Mouse (Mus musculus): Measurements from ENCODE around the gene Calml4.
"Not testable (repeated sequence)": the region's sequence is repeated elsewhere in the genome, so short reads cannot be mapped to it uniquely, and the experiment has no call there.

Gene Calml4

DNA sequence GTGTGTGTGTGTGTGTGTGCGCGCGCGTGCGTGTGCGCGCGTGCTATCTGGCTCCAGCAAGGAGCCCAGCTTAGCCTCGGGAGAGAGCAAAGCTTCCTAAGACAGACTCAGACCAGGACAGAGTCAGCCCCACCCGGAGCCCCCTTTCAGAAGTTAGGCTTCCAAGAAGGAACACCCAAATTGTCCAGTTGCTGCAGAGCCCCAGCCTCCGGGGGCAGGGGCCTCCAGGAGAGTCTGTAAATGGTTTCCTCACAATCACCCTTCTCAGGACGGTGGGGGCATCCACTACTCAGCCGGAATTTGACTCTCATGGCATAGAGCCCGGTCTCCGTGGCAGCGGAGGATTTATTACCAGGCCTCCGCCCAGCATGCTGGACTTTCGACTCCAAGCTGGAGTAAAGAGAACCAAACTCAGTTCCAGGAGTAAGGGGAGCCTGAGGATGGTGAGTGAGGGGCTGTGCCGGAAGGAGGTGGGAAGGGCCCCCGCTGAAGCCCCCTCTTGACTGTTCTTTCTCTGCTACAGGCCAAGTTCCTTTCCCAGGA, at the start of gene Calml4:
Gene Calml4 (plus strand): TSS at position 362 of the 543 bp plus-strand sequence.
- no peak for DNase-seq (ENCODE audit: low read depth in 1 of 2, low spot score in 2 of 2)

DNA sequence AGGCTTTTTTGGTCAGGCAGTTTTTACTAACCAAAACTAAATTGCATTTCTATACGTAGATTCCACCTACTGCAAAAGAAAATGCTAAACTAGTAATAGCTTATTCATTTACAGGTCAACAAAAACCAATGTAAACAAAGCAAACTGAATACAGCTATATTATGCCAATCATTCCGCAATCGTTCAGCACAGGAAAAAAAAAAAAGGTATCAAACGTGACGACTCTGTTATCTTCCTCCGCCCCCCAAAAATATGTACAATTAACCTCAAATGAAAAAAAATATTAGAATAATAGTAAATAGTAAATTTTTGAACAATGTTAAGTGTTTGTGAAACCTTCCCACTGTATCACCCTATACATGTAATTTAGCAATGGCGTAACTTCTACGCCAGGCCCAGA, 47.8 kb upstream of the Calml4 start:
- no peak for DNase-seq (ENCODE audit: low read depth in 1 of 2, low spot score in 2 of 2)

DNA sequence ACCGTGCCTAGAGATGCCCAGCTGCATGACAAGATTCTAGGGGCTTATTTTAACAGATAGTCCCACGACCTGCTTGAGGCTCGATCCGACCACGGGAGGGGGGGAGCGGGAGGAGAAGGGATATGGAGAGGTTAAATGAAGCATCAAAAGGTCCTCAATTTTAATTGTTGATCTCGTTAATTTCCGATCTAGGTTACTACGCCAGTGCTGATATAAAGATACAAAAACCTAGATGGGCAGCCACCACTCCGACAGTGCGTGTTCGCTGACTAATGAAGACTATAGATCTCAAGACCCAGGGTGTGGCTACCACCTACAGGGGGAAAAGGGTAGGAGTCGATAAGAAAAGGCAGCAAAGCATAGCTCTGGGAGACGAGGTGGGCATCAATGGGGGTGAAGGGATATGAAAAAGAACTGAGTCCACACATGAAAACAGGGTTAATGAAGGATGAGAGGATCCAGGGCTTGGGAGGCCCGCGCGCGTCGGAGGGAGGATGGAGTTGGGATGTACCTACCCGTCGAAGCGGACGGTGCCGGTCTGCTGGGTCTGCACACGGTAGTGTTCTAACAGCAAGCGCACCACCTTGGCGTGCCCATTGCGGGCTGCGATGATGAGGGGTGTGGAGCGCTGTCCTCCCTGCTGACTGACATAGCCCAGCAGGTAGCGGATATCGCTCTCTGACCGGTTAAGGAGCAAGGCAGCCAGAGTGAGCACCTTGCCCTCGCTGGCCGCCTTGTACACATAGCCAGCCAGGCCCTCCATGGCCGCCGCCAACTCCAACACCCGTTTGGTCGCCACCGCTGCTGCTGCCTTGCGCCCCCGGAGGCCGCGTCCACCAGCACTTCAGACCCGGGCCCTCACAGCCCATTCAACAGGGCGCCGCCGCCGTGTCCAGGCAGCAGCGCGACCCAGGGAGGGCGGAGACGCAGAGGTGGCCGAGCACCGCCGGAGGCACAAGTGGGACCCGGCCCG, 47.1 kb upstream of the Calml4 start:
- DNase-seq (ENCODE audit: low read depth in 1 of 2, low spot score in 2 of 2): no peak

DNA sequence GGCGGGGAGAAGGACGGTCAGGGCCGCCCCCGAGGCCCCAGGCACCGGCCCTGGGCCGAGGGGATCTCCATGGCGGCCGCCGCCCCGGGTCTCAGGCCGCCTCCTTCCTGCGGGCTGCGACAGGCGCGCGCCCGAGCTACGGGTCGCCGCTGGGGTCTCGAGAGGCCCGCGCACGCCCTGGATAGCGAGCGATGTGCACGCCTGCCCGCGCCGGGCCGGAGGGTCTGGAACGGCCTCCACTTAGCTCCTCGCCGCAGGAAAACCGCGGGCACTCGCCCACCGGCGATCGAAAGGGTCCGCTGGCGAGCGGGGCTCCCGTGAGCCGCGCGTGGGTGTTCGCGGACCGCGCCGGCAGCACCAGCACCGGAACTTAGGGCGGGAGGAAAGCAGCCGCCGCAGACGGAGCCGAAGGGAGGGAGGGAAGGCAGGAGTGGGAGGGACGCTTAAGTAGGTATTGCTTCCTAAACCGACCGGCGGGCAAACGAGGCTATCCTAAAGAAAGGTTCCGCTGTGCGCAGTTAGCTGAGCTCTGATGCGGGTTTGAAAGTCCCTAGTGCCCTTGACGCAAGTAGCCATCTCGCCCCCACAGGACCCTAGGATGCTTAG, 46.3 kb upstream of the Calml4 start, which contains the start of gene Fem1b:
Gene Fem1b (minus strand): TSS at position 419 of the 606 bp plus-strand sequence.
- peak; percentile 75 to 89 for DNase-seq (ENCODE audit: low read depth in 1 of 2, low spot score in 2 of 2)

DNA sequence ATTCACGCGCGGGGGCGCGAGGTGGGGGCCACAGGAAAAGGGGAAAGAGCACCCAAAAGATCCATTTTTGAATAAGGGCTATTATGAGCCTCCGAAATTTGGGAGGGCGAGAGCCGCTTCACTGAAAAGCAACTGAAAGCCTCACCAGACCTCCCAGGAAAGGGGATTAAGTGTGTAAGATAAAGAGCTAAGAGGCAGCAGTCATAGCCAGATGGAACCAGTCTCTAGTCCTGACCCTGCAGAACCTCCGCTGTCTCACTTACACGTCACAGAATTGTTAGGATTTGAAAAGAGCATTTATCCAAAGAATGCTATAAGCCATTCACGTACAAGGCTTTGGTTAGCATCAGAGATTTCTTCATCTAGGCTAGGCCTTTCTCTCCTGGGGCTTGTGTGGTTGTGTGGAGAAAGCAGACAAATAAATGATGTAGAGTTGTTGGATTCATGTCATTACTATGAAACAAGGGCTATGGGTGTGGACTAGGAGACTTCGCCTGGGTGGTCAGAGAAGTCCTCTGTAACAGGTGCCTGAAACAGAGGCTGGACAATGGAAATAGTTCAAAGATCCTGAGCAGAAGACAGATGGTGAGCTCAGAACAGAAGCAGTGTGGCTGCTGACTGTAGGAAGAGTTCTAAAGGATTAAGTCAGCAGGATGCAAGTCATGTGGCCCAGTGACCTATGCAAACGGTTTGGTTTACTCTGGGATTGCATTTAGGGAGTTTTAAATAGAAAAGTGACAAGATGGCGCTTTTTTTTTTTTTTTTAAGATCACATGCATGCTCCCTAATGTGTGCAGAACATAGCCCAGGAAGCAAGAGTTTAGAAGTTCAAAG, 45.4 kb upstream of the Calml4 start:
- no peak for DNase-seq (ENCODE audit: low read depth in 1 of 2, low spot score in 2 of 2)

DNA sequence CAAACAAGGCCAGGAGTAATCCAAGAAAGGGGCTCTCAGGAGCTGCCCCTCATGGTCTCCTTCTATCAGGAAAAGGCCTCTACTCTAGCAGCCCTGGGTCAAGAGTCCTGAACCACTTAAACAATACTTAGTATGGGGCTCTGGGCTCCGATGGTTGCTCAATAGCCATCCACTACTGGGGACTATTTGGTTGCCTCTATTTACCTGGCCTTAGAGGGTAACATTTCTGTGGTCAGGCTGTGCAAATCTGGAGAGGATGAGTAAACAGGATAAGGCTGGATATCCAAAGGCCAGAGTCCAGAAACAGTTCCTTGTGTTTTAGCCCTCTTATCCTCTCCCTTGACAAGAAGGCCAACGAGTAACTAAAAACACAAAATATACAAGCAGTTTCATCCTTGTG, 43.1 kb upstream of the Calml4 start:
- DNase-seq (ENCODE audit: low read depth in 1 of 2, low spot score in 2 of 2): no peak

DNA sequence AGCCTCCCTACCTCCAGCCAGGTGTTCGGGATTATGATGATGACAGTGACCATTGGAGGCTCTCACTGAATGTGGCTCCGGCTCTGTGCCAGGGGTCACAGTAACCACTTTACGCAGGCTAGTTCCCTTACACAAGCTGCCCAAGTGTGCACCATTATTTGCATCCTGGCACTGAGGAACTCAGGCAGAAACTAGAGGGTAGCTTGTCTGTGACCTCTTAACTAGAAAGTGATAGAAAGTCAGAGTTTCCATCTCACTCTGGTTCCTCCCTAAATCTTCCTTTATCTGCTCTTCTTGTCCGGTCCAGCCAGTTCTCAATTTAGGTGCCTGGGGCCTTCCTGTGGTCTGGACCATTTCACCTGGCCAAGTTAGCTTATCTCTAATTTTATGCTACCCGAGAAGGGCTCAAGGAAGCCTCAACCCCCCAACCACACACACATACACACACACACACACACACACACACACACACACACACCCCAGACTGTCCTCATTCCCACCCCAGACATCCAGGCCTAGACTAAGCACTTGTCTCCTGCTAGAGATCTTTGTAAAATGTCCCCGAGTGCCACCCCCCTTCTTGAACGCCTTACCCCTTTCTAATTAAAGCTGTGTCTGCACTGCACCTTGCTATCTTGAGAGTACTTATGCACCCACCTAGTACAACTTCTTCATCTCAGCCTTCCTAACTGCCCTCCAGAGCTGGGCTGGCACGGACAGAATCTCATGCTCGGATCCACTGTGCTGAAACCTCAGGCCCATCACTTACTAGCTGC, 41.4 kb upstream of the Calml4 start:
- DNase-seq (ENCODE audit: low read depth in 1 of 2, low spot score in 2 of 2): no peak

DNA sequence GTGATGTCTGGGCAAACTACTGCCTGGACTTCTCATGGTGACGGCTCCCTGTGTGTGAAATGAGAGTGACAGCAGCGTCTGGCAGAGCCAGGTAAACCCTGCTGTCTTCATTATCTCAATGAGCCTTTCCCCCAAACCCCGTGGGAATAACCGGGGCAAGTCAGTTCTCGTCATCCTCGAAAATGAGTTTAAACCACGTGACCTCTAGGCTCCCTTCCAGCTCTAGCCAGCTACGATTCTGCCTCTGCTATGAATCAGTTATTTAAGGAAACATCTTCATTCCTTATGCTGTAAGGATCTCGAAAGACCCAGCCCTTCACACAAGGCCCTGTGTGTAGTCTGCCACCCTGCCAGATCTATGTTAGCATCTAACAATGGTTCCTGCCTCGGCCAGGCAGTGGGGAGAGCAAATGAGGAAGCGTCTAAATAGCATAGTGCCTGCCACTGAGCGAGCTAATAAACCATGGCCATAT, 40.7 kb upstream of the Calml4 start:
- no peak for DNase-seq (ENCODE audit: low read depth in 1 of 2, low spot score in 2 of 2)

DNA sequence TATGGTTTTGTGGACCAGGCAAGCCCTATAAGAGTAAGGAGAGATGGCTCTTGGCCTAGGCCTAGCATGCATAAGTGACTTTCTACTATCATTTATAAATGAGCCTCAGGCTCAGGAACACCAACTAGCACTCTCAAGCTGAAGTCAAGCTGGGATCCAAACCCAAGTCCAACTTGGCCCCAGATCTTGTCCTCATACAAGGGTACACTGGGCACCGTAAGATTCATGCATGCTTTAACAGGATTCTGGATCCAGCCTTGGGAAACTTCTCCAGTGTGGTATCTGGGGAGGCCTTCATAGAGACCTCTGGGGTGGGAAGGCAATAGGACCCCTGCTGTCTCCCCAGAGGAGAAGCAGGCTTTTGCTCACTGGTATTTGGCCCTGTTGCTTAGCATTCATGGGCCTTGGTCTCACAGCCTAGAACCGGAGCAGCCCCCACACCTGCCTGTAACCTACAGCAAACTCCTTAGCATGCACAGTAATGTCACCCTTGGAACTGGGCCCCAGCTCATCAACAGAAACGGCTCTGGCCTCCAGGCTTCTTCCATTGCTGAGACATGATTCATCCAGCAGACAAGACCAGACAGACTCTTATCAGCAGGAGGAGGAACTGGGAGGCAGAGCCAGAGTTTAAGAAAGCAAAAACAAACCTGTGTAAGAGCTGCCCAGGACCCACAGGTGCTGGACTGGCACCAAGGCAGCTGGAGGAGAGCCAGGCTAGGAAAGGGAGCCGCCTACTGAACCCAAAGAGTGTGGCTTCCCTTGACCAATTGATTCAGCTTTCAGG, 39.9 kb upstream of the Calml4 start:
- no peak for DNase-seq (ENCODE audit: low read depth in 1 of 2, low spot score in 2 of 2)

DNA sequence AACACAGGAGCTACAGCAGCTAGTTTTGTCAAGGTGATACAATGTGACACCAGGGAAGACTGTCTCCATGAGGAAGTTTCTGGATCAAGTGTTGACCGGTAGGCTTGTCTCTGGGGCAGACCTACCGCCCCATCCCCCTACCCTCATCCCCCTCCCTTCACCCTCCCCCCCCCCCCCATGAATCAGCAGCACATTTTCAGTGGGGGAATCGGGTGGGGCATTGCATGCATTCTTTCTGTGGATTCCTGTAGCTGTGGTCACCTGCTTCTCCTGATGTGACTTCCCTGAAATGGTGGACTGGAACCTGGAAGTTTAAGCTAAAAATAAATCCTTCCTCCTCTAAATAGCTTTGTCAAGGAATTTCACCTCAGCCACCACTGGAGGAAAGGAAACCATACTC, 38.4 kb upstream of the Calml4 start:
- no peak for DNase-seq (ENCODE audit: low read depth in 1 of 2, low spot score in 2 of 2)

DNA sequence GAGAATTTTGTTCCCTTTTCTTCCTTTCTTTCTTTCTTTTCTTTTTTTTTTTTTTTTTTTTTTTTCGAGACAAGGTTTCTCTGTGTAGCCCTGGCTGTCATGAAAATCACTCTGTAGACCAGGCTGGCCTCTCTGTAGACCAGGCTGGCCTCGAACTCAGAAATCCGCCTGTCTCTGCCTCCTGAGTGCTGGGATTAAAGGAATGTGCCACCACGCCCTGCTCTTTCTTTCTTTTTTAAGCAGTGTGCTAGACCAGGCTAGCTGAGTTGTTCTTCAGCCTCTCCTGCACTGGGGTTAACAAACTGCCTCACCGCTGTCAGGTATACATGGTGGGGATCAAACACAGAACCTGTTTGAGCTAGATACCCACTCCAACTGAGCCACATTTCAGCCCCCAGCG, 38.0 kb upstream of the Calml4 start:
- not testable (repeated sequence) for DNase-seq (ENCODE audit: low read depth in 1 of 2, low spot score in 2 of 2)

DNA sequence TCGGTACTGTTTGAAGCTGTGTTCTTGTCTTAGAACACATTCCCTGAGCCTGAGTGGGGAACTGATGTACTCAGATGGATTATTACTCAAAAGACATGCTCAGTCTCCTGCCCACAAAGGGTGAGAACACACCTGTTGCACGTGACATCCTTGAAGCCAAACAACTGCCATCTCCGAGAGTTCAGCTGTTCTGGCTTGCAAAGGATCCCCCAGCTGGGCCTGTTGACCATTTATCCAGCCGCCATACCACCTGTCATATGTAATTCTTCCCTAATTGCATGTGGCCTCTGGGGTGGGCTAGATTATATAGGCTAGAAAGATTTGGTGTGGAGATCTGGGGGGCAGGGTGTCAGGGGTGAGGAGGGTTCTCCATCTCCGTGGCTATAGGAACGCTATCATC, 37.1 kb upstream of the Calml4 start:
- no peak for DNase-seq (ENCODE audit: low read depth in 1 of 2, low spot score in 2 of 2)

DNA sequence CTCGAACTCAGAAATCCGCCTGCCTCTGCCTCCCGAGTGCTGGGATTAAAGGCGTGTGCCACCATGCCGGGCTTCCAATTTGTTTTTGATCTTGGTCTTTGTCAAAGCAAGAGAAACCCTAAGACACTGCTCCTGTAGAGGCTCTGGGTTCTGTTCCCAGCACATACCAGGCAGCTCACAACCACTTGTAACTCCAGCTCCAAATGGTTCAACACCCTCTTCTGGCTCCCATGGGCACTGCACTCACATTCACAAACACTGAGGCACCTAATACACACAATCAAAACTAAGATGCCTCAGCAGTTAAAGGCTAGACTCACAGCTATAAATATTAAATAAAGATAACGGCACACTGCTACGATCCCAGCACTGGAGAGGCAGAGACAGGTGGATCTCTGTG, 36.1 kb upstream of the Calml4 start:
- DNase-seq (ENCODE audit: low read depth in 1 of 2, low spot score in 2 of 2): no peak

DNA sequence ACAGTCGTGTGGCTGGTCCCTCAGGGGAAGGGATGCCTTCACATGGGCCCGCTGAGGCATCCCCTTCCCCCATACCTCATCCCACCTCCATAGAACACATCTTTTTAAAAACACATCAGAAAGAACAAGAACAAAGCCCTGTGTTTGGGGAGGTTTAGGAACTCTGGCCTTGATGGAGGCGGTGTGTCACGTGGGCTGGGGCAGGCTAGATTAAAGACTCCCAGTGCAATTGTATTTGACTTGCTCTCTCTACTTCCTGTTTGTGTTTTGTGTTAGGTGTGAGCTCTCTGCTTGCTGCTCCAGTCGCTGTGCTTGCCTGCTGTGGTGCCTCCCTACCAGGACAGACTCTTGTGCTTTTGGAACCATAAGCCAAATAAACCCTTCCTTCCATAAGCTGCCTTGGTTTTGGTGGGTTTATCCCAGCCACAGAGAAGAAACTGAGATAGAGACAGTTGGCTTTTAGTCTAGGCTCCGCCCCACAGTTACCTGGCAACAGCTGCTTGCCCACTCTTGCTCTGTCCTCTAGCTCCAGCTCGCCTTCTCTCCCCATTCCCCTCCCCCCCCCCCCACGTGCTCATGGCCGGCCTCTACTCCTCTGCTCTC, 32.0 kb upstream of the Calml4 start:
- DNase-seq (ENCODE audit: low read depth in 1 of 2, low spot score in 2 of 2): no peak

DNA sequence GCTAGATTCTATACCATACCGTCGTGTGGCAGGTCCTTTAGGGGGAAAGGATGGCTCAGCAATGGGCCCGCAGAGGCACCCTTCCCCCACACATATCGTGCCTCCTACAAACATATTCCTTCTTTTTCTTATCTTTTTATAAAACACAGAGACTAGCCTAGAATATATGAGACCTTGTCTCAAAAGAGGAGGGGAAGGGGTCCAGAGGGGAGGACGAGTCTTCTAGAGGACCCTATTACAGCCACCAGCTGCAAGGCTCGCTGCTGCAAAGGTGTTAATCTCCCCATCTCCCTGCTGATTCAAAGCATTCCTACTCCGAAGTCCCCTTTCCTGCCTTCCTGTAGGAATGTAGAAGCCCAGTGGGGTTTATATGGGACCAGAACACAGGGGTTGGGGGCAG, 31.4 kb upstream of the Calml4 start:
- no peak for DNase-seq (ENCODE audit: low read depth in 1 of 2, low spot score in 2 of 2)

DNA sequence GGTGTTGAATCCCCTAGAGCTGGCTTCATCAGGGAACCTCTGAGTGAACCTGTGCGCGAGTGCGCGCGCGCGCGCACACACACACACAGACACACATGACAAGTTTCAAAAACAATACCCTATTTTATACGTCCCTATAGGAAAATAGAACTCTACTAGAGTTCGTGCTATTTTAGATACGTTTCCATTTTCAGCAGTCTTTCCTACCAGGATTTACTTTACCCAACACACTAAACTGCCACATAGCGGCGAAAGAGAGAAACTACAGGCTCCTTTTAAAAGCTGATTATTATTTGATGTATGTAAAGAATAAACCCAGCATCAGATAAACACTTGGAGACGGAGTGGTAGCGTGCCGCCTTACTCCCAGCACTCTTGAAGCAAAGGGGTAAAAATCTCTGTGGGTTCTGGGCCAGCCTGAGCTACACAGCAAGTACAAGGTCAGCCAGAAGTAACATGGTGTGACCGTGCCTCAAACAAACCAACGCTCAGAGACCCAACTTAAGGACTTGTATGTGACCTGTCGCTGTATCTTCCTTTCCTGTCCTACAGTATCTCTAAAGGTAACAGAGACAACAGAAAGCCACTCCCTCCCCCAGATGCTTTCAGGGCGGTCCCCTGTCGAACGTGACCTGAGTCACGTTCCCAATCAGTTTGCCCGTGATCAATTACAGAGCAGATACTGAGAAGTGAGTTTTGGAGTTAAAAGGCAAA, 29.8 kb upstream of the Calml4 start:
- no peak for DNase-seq (ENCODE audit: low read depth in 1 of 2, low spot score in 2 of 2)

DNA sequence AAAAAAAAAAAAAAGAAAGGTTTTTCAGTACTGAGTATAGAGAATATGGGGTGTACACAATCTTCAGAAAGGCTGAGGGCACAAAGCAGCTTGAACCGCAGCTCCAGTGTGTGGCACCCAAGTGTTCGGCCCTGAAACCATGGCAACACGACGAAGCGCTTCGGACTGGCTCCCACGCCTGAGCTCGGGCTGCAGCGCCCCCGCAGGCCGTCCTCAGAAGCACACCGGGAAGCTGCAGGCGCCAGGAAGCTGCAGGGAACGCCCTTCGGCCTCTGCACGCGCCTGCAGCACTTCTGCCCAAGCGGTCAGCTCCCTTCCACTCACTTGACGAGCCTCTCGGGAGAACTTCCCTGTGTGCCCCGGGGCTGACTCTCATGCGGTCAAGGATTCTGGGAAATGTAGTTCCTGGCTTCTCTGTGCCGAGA, 29.2 kb upstream of the Calml4 start:
- peak; percentile 94 for DNase-seq (ENCODE audit: low read depth in 1 of 2, low spot score in 2 of 2)

DNA sequence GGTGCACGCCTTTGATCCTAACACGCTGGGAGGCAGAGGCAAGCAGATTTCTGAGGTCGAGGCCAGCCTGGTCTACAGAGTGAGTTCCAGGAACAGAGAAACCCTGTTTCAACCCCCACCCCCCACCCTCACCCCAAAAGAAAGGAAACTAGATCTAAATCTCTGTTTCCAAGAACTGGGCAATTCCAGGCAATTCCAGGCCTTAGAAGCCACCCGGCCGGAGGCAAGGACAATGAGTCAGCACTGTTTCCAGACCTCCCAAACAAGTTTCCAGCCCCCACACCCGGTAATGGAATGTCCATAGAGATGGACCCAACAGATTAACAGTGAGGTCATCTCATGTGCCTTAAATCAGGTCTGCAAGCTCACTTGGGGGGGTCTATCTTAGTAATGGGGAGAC, 28.0 kb upstream of the Calml4 start:
- no peak for DNase-seq (ENCODE audit: low read depth in 1 of 2, low spot score in 2 of 2)

DNA sequence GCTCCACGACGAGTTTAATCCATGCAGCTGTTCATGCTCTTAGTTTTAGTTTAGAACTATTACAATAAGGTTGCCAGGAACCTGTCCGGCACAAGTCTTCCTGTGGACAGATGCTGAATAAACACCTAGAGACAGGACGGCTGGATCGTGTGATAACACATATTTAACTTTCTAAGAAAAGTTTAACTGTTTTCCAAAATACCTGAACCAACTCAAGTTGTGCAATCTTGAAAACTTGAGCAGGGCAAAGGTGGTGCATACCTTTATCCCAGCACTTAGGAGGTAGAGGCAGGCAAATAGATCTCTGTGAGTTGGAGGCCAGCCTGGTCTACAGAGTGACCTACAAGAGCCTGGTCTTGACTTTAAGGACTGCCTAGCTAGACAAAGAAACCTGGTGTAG, 23.0 kb upstream of the Calml4 start:
- no peak for DNase-seq (ENCODE audit: low read depth in 1 of 2, low spot score in 2 of 2)

All from monocyte, adult 2 months (primary cell).